Mouse (Mus musculus): Measurements from ENCODE around the gene Hoxc11. TPM values are rescaled to one million over a fixed set of nuclear protein-coding genes. Genes with fewer than 3 reads are reported as not detected.

The Hoxc11 gene
- total and polyA plus RNA-seq, 3 experiments: not detected

- in situ Hi-C loops (cut with MboI; ENCODE audit: low pct_ligation_motif_present, low pct_unique_long_range_greater_than_20kb, low sequenced_read_pairs): no loop called here
- Histone ChIP-seq H3K9me3 (replicated peaks; ENCODE audit: low read length) (no peaks in the 10 kb centered on the region), H3K4me2 (ENCODE audit: insufficient read depth, low read depth, poor library complexity, severe bottlenecking) (no peak within 1 kb of the TSS), H3K9ac (ENCODE audit: insufficient read depth, low read depth) (no peak within 1 kb of the TSS), H3K36me3 (replicated peaks in 1 of 2; ENCODE audit: control insufficient read depth in 1 of 2, insufficient read depth in 1 of 2, low read length in 1 of 2) (no peaks in the 10 kb centered on the region), H3K4me1 (ENCODE audit: control insufficient read depth in 1 of 2, insufficient read depth in 2 of 2) (0 out of 4 replicates have a peak, but pooled peaks cover 0 to 2% of the 10 kb centered on the region in 2 experiments), H3K4me3 (replicated peaks in 1 of 3; ENCODE audit: low read depth in 2 of 3, low read length in 2 of 3, poor library complexity in 1 of 3) (no peak within 1 kb of the TSS), H3K27ac (ENCODE audit: insufficient read depth, low read depth) (no peak within 1 kb of the TSS), H3K27me3 (replicated peaks) (peaks cover 40% of the 10 kb centered on the region), H3K79me2 (replicated peaks; ENCODE audit: control insufficient read depth, extremely low read depth, insufficient read depth, poor library complexity, severe bottlenecking) (no peaks in the 10 kb centered on the region)
- dilution Hi-C loops (cut with MboI; ENCODE audit: extremely low pct_ligation_motif_present, extremely low pct_unique_long_range_greater_than_20kb, low sequenced_read_pairs): loop anchor here (10.0 kb wide), 1 partner anchor 184 kb away; no protein-coding TSS in a partner anchor
- TF ChIP-seq USF2 (conservative IDR thresholded peaks at IDR 0.05; ENCODE audit: low read depth, low read length): no peak
- TF ChIP-seq ZNF384 (IDR thresholded peaks at IDR 0.05; ENCODE audit: low read depth, low read length): no peak
- TF ChIP-seq GABPA (IDR thresholded peaks at IDR 0.05; ENCODE audit: insufficient replicate concordance, low read depth, low read length): no peak
- TF ChIP-seq NELFE (IDR thresholded peaks at IDR 0.05; ENCODE audit: low read depth, low read length): no peak
- no peak for TF ChIP-seq JUN (IDR thresholded peaks at IDR 0.05; ENCODE audit: insufficient read depth, low read depth, low read length)
- TF ChIP-seq MXI1 (IDR thresholded peaks at IDR 0.05; ENCODE audit: low read depth, low read length): no peak
- no peak for TF ChIP-seq POLR2A (IDR thresholded peaks at IDR 0.05; ENCODE audit: low read depth, low read length)
- no peak for TF ChIP-seq RAD21 (IDR thresholded peaks at IDR 0.05; ENCODE audit: low read depth, low read length)
- no peak for TF ChIP-seq E2F4 (IDR thresholded peaks at IDR 0.05; ENCODE audit: insufficient replicate concordance, low read depth, low read length)
- no peak for TF ChIP-seq NRF1 (IDR thresholded peaks at IDR 0.05; ENCODE audit: low read depth, low read length)
- no peak for TF ChIP-seq TBP (conservative IDR thresholded peaks at IDR 0.05; ENCODE audit: low read depth, low read length)
- no peak for TF ChIP-seq ZMIZ1 (IDR thresholded peaks at IDR 0.05; ENCODE audit: low read depth, low read length)
- no peak for TF ChIP-seq SIN3A (IDR thresholded peaks at IDR 0.05; ENCODE audit: low read length)
- no peak for TF ChIP-seq ZC3H11A (IDR thresholded peaks at IDR 0.05; ENCODE audit: low read depth, low read length)
- no peak for TF ChIP-seq CHD2 (IDR thresholded peaks at IDR 0.05; ENCODE audit: low read length)
- TF ChIP-seq USF1 (IDR thresholded peaks at IDR 0.05; ENCODE audit: low read depth, low read length): no peak
- no peak for DNase-seq (ENCODE audit: extremely low read depth)
Observed at GRCm38 (mm10) chr15:102990461-102991397, 36.5 kb downstream of the Hoxc11 start, which contains the start of gene Hoxc8. Gene Hoxc8 (plus strand): TSS chr15:102990607.

- no peaks in the 10 kb centered on the region for H3K9me3 ChIP-seq (replicated peaks; ENCODE audit: low read length)
- H3K4me3 ChIP-seq (replicated peaks in 1 of 3; ENCODE audit: low read depth in 2 of 3, low read length in 2 of 3, poor library complexity in 1 of 3): no peak overlapping the region
- dilution Hi-C loops (cut with MboI; ENCODE audit: extremely low pct_ligation_motif_present, extremely low pct_unique_long_range_greater_than_20kb, low sequenced_read_pairs) (loop anchor here (10.0 kb wide), 1 partner anchor 183 kb away; no protein-coding TSS in a partner anchor), in situ Hi-C loops (cut with MboI; ENCODE audit: low pct_ligation_motif_present, low pct_unique_long_range_greater_than_20kb, low sequenced_read_pairs) (no loop called here)
- peaks cover 35% of the 10 kb centered on the region for H3K27me3 ChIP-seq (replicated peaks)
- no peak overlapping the region for H3K27ac ChIP-seq (ENCODE audit: insufficient read depth, low read depth)
- H3K4me1 ChIP-seq (ENCODE audit: control insufficient read depth in 1 of 2, insufficient read depth in 2 of 2): 0 out of 4 replicates have a peak, but pooled peaks cover 0 to 2% of the 10 kb centered on the region in 2 experiments
- H3K79me2 ChIP-seq (replicated peaks; ENCODE audit: control insufficient read depth, extremely low read depth, insufficient read depth, poor library complexity, severe bottlenecking): no peaks in the 10 kb centered on the region
- H3K36me3 ChIP-seq (replicated peaks in 1 of 2; ENCODE audit: control insufficient read depth in 1 of 2, insufficient read depth in 1 of 2, low read length in 1 of 2): no peaks in the 10 kb centered on the region
- no peak overlapping the region for H3K4me2 ChIP-seq (ENCODE audit: insufficient read depth, low read depth, poor library complexity, severe bottlenecking)
- TF ChIP-seq ZC3H11A (IDR thresholded peaks at IDR 0.05; ENCODE audit: low read depth, low read length) (no peak), E2F4 (IDR thresholded peaks at IDR 0.05; ENCODE audit: insufficient replicate concordance, low read depth, low read length) (no peak), CHD1 (IDR thresholded peaks at IDR 0.05; ENCODE audit: low read depth, low read length) (no peak), HCFC1 (IDR thresholded peaks at IDR 0.05; ENCODE audit: low read depth, low read length) (no peak), MEF2A (IDR thresholded peaks at IDR 0.05; ENCODE audit: borderline replicate concordance, low read depth, low read length) (no peak), MAZ (IDR thresholded peaks at IDR 0.05; ENCODE audit: low read depth, low read length) (no peak), JUN (IDR thresholded peaks at IDR 0.05; ENCODE audit: insufficient read depth, low read depth, low read length) (no peak), USF1 (IDR thresholded peaks at IDR 0.05; ENCODE audit: low read depth, low read length) (no peak), MAX (IDR thresholded peaks at IDR 0.05; ENCODE audit: low read length) (no peak), UBTF (IDR thresholded peaks at IDR 0.05; ENCODE audit: low read depth, low read length) (no peak), MXI1 (IDR thresholded peaks at IDR 0.05; ENCODE audit: low read depth, low read length) (no peak), NELFE (IDR thresholded peaks at IDR 0.05; ENCODE audit: low read depth, low read length) (no peak)
- DNase-seq (ENCODE audit: extremely low read depth): no peak
- no peak overlapping the region for H3K9ac ChIP-seq (ENCODE audit: insufficient read depth, low read depth)
Observed at GRCm38 (mm10) chr15:102991782-102992181, 37.6 kb downstream of the Hoxc11 start.
